Mouse (Mus musculus) neural tube, embryonic 11.5 days (tissue): ENCODE results near the gene Nipsnap3b. TPM values are rescaled to one million over a fixed set of nuclear protein-coding genes. Genes with fewer than 3 reads are reported as not detected.

ENCODE experiments used
- ATAC-seq: fragments of 200-750 bp; cut with Nextera tagmentation; 2 replicates; pipeline ENCODE4 v1.8.0; 2017; ENCODE audit warnings: moderate number of reproducible peaks, mild to moderate bottlenecking, moderate TSS enrichment, moderate library complexity; ENCODE audit not compliant: insufficient read depth, low FRiP score, low TSS enrichment
- DNase-seq: peaks from one replicate; pipeline ENCODE4 v3.0.0-alpha.2; 2015; ENCODE audit warnings: low spot score
- H3K27ac ChIP-seq: fragments of 300-500 bp; sonication (generic); 2 replicates; pipeline ENCODE4 v1.5.1; 2014; ENCODE audit warnings: low read depth, mild to moderate bottlenecking, low read length
- H3K27me3 ChIP-seq: fragments of 300-500 bp; sonication (generic); 2 replicates; pipeline ENCODE4 v1.6.1; 2014; ENCODE audit warnings: mild to moderate bottlenecking, low read length, mixed read lengths; ENCODE audit not compliant: control insufficient read depth, insufficient read depth
- H3K36me3 ChIP-seq: fragments of 300-500 bp; sonication (generic); 2 replicates; pipeline ENCODE4 v1.6.1; 2014; ENCODE audit warnings: mild to moderate bottlenecking, low read length, moderate library complexity, mixed read lengths; ENCODE audit not compliant: control insufficient read depth, insufficient read depth
- H3K4me1 ChIP-seq: fragments of 300-500 bp; sonication (generic); 2 replicates; pipeline ENCODE4 v1.6.1; 2014; ENCODE audit warnings: low read length, mixed read lengths; ENCODE audit not compliant: control insufficient read depth, insufficient read depth
- H3K4me2 ChIP-seq: fragments of 300-500 bp; sonication (generic); 2 replicates; pipeline ENCODE4 v1.6.1; 2014; ENCODE audit warnings: low read depth, mild to moderate bottlenecking, moderate library complexity
- H3K4me3 ChIP-seq: fragments of 300-500 bp; sonication (generic); 2 replicates; pipeline ENCODE4 v1.5.1; 2014; ENCODE audit warnings: low read depth, low read length
- H3K9ac ChIP-seq: fragments of 300-500 bp; sonication (generic); 2 replicates; pipeline ENCODE4 v1.6.1; 2014; ENCODE audit warnings: mild to moderate bottlenecking, low read length
- H3K9me3 ChIP-seq: fragments of 300-500 bp; sonication (generic); 2 replicates; pipeline ENCODE4 v1.6.1; 2016; ENCODE audit warnings: low read length; ENCODE audit not compliant: control insufficient read depth
- WGBS: fragments of 180-500 bp; shearing (Covaris S2); extraction: QIAGEN DNeasy Blood & Tissue Kit; methylation state at CpG from one replicate; pipeline ENCODE4 v1.1.7; 2014; 5-methylcytosine and 5-hydroxymethylcytosine counted together
- polyA plus RNA-seq: library from polyadenylated mRNA; unstranded; fragments of >200 nt; fragmentation: Nextera tagmentation; extraction: Ambion mirVana; gene quantifications from 2 replicates; pipeline ENCODE4 v1.2.1, GENCODE M21; 2014

Gene Nipsnap3b
- polyA plus RNA-seq, 1 experiment from 2014 or later = 131 TPM

GRCm38 (mm10) chr4:53046238-53047022 lies 34.8 kb downstream of the Nipsnap3b start:
- H3K27ac ChIP-seq = no peak overlapping the region
- H3K4me3 ChIP-seq = no peak overlapping the region
- WGBS = 59% methylated on average over 9 of the region's 9 CpGs
- H3K4me1 ChIP-seq = no peaks in the 10 kb centered on the region
- H3K9me3 ChIP-seq = no peaks in the 10 kb centered on the region
- no peak overlapping the region for H3K9ac ChIP-seq
- DNase-seq (no peak), ATAC-seq (peak; percentile 50)
- no peaks in the 10 kb centered on the region for H3K36me3 ChIP-seq
- H3K27me3 ChIP-seq = no peaks in the 10 kb centered on the region
- H3K4me2 ChIP-seq = no peak overlapping the region

DNA sequence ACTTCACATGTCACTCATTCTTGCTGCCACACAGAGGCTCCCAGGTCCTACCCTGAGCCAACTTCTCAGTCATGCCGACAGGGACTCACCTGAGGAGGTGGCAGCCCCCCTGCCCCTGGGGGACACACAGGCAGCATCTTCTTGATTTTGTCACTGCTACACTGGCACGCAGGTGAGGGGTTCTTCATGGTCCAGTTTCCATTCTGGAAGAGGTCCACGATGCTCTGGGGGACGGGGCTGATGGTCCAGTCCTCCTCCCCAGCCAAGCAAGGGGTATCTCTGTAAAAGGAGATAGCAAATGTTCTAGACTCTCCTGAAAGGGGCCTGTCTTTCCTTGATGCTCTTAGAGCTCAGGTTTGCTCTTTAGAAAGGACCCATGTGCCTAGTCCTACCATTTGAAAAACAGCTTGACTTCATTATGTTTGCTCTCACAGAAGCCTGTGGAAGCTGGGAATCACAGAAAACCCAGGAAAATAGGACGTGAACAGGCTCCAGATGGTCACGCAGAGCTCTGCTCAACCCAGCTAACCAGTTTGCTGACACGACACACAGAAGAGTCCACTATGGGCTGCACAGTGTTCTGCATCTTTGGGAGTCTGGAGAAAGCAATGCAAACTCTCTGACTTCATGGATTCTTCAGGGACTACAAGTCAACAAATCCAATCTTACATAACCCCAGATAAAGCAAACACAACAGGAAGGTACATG lies 50.8 kb downstream of the Nipsnap3b start:
- DNase-seq (no peak), ATAC-seq (no peak)
- Histone ChIP-seq H3K36me3 (0 out of 2 replicates have a peak, but pooled peaks cover 2% of the 10 kb centered on the region), H3K9ac (no peak overlapping the region), H3K27me3 (no peaks in the 10 kb centered on the region), H3K9me3 (no peaks in the 10 kb centered on the region), H3K27ac (no peak overlapping the region), H3K4me3 (no peak overlapping the region), H3K4me1 (no peaks in the 10 kb centered on the region), H3K4me2 (no peak overlapping the region)
- WGBS = 88% methylated on average over 7 of the region's 7 CpGs

Other genes with a start within 250 kb of the Nipsnap3b start
- not detected in 2 replicates for gene Olfr275, start 197.3 kb upstream of the Nipsnap3b start, polyA plus RNA-seq
- gene Olfr273, start 152.6 kb upstream of the Nipsnap3b start, polyA plus RNA-seq = not detected in 2 replicates
- gene Olfr272, start 92.7 kb upstream of the Nipsnap3b start, polyA plus RNA-seq = not detected in 2 replicates
- not detected in 2 replicates for gene Olfr270, start 47.3 kb upstream of the Nipsnap3b start, polyA plus RNA-seq
- not detected in 2 replicates for gene Nipsnap3a, start 22.6 kb upstream of the Nipsnap3b start, polyA plus RNA-seq
- 9.2 and 11.0 TPM in 2 replicates for gene Abca1, start 148.0 kb downstream of the Nipsnap3b start, polyA plus RNA-seq